Mouse (Mus musculus) ES-E14 (cell line): Measurements from ENCODE around the gene Hmgb1. TPM values are rescaled to one million over a fixed set of nuclear protein-coding genes. Genes with fewer than 3 reads are reported as not detected.

Experiments used
- DNase-seq: peaks from one replicate; pipeline ENCODE4 v3.0.0-alpha.2; 2013; ENCODE audit warnings: low read depth, low spot score
- H3K27ac ChIP-seq: 2 replicates; pipeline ENCODE4 v1.5.1; 2012; ENCODE audit warnings: low read depth, mild to moderate bottlenecking, low read length, moderate library complexity, mixed read lengths; ENCODE audit not compliant: poor library complexity, insufficient read depth, severe bottlenecking
- H3K36me3 ChIP-seq: 2 replicates; pipeline ENCODE4 v1.6.1; 2012; ENCODE audit warnings: mild to moderate bottlenecking, low read length, moderate library complexity, mixed read lengths; ENCODE audit not compliant: control insufficient read depth, poor library complexity, insufficient read depth, severe bottlenecking
- H3K4me1 ChIP-seq, 2 experiments: fragments of 150-350 bp in 1 of 2; sonication (generic) in 1 of 2; 2 replicates each; pipeline ENCODE4 v1.6.1; 2012; ENCODE audit warnings: low read length in 2 of 2, mild to moderate bottlenecking in 1 of 2, mixed read lengths in 1 of 2; ENCODE audit not compliant: control insufficient read depth in 2 of 2, insufficient read depth in 2 of 2, poor library complexity in 1 of 2
- H3K4me3 ChIP-seq, 2 experiments: fragments of 150-350 bp in 1 of 2; sonication (generic) in 1 of 2; 2 replicates each; pipeline ENCODE4 v1.5.1; 2012; ENCODE audit warnings: low read length in 2 of 2, low read depth in 1 of 2, mild to moderate bottlenecking in 1 of 2, mixed read lengths in 1 of 2; ENCODE audit not compliant: insufficient read depth in 1 of 2, poor library complexity in 1 of 2, severe bottlenecking in 1 of 2
- H3K9ac ChIP-seq: 2 replicates; pipeline ENCODE4 v1.6.1; 2012; ENCODE audit warnings: low read depth, mild to moderate bottlenecking, low read length, mixed read lengths; ENCODE audit not compliant: poor library complexity, insufficient read depth, severe bottlenecking
- H3K9me3 ChIP-seq: fragments of 150-350 bp; sonication (generic); 2 replicates; pipeline ENCODE4 v1.6.1; 2012; ENCODE audit warnings: low read depth, mild to moderate bottlenecking, low read length; ENCODE audit not compliant: control insufficient read depth, insufficient read depth
- CHD2 ChIP-seq: IDR thresholded peaks from 2 replicates; pipeline ENCODE4 v1.6.1; 2014; ENCODE audit warnings: mild to moderate bottlenecking, low read depth, low read length, inconsistent platforms
- HCFC1 ChIP-seq: IDR thresholded peaks from 2 replicates; pipeline ENCODE4 v1.6.1; 2012; ENCODE audit warnings: low read length, inconsistent platforms, borderline replicate concordance; ENCODE audit not compliant: insufficient read depth
- MAFK ChIP-seq: IDR thresholded peaks from 2 replicates; pipeline ENCODE4 v1.6.1; 2014; ENCODE audit warnings: mild to moderate bottlenecking, low read depth, low read length, inconsistent platforms; ENCODE audit not compliant: insufficient read depth
- ZC3H11A ChIP-seq: IDR thresholded peaks from 2 replicates; pipeline ENCODE4 v1.6.1; 2012; ENCODE audit warnings: low read depth, mild to moderate bottlenecking, inconsistent platforms, low read length, borderline replicate concordance
- ZNF384 ChIP-seq: IDR thresholded peaks from 2 replicates; pipeline ENCODE4 v1.6.1; 2012; ENCODE audit warnings: low read depth, low read length, inconsistent platforms
- in situ Hi-C, 2 experiments: fragments of 600-800 bp; cut with MboI; formaldehyde crosslinking; loops; one replicate each; pipeline ENCODE4 v1.15.1; 2025; ENCODE audit warnings: low sequenced_read_pairs in 2 of 2, inconsistent platforms in 1 of 2; ENCODE audit not compliant: unreplicated experiment in 2 of 2
- total RNA-seq: library from RNA; depleted of rRNA; stranded (reverse); fragments of 300-350 nt; gene quantifications from 2 replicates; pipeline ENCODE4 v1.2.3, GENCODE M21; 2012

Gene Hmgb1
- total RNA-seq, 1 experiment: 350 TPM

DNA sequence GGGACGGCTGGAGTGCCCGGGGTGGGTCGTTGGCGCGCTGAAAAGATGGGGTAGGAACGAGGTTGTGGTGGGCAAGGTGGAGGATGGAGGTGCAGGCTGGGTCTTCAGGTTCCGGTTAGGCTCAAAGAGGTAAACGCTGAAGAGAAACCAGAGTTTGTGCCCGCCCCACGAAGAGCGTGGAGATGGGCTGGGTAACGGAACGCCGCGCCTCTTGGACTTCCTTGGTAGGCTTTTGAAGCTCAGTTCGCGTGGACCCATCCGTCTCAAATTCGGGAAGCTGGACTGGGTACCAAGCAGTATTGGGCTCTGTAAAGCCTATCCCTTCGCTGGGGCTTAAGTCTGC lies 526 bp upstream of the Hmgb1 start:
- Histone ChIP-seq H3K36me3 (peaks cover 9% of the 10 kb centered on the region), H3K4me1 (peaks cover 5 to 7% of the 10 kb centered on the region in 2 experiments; a peak in 3 of 4 replicates), H3K9ac (peak overlapping the region; percentile 92), H3K4me3 (peak overlapping the region; percentile 86 to 90), H3K9me3 (no peaks in the 10 kb centered on the region), H3K27ac (peak overlapping the region; percentile 78)
- no peak; the same call in 1 of the 2 replicates for TF ChIP-seq CHD2
- TF ChIP-seq ZNF384: no peak
- no peak for TF ChIP-seq MAFK
- no peak for TF ChIP-seq HCFC1
- no peak for DNase-seq
- in situ Hi-C loops: no loop called here

DNA sequence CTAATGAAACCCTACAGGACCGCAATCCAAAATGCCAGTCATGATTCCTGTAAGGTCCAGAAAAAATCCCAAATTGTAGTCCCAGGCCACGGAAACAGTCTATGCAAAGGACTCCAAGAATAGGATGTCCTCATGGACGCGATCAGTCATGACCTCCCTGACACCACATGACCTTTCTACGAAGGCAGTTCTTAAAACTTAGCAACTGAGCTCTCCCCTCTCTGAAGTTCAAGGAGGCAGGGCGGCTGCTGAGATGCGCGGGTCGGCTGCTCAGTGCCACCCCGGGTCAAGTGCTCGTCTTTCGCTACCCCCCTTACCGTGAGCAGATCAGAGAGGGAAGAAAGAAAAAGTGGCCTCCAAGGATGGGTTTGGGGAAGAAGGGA lies 577 bp downstream of the Hmgb1 start:
- Histone ChIP-seq H3K9me3 (no peaks in the 10 kb centered on the region), H3K27ac (peak overlapping the region; percentile 93), H3K9ac (peak overlapping the region; percentile 94), H3K4me3 (peak overlapping the region; percentile 77 to 81), H3K4me1 (peaks cover 5 to 9% of the 10 kb centered on the region in 2 experiments; a peak in 3 of 4 replicates), H3K36me3 (peaks cover 1% of the 10 kb centered on the region)
- no peak for DNase-seq
- in situ Hi-C loops: no loop called here
- TF ChIP-seq CHD2 (no peak), ZC3H11A (no peak), ZNF384 (no peak), MAFK (no peak), HCFC1 (no peak)

DNA sequence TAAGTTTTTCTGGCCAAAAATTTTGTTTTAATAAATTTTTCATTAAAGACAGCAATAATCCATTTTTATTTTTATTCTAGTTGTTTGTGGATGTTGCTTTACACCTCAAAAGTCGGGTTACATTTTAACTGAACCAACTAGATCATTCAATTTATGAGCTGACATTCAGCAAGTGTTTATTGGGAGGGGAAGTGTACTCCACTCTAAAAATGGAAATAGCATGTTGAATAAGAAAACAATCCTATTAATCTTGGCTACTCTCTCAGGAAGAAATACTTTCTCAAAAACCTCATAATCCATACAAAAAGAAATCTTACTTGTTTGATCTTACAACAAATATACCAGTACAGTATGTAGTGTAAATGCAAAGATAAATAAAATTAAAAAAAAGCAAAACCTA lies 1.2 kb downstream of the Hmgb1 start:
- Histone ChIP-seq H3K9ac (peak overlapping the region; percentile 94; the same call in 1 of the 2 replicates), H3K27ac (peak overlapping the region; percentile 93; the same call in 1 of the 2 replicates)

DNA sequence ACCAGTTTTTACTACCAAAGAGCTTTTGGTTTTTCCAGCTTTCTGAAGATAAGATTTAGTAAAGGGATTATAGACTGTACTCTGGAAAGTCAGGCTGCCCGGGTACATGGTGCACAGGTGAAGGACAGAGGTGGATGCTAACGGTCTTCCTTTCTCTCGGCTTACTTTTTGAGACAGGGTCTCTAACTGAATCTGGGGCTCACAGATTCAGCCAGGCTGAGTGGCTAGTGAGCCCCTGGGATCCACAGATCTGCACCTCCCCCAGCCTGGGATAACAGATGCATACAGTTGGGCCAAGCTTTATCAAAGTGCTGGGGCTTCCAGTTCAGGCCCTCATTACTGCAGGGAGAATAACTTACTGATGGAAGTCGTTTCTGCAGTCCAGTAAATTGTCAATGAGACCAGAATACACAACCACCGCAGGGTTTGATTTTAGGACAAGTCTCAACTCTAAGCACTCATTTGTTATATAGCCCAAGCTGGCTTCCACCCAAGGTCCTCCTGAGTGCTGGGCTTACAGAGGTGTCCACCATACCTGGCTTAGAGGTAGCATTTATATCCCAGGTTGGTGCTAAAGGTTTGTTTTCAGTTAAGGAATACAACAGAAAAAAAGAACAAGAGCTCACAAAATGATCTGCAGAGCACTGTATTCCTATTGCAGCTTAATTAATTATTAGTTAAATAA lies 2.0 kb downstream of the Hmgb1 start:
- Histone ChIP-seq H3K27ac (no peak overlapping the region), H3K36me3 (peaks cover 1% of the 10 kb centered on the region; the same call in 1 of the 2 replicates), H3K4me1 (peaks cover 5 to 9% of the 10 kb centered on the region in 2 experiments; a peak in 3 of 4 replicates), H3K9ac (no peak overlapping the region; the same call in 1 of the 2 replicates), H3K4me3 (no peak overlapping the region), H3K9me3 (no peaks in the 10 kb centered on the region)
- no peak for TF ChIP-seq ZC3H11A
- TF ChIP-seq ZNF384: no peak
- no peak for TF ChIP-seq CHD2
- no peak for TF ChIP-seq MAFK
- DNase-seq: no peak
- in situ Hi-C loops: no loop called here

More for the DNA sequence above, 1.2 kb downstream of the Hmgb1 start:
- Histone ChIP-seq H3K4me3 (peak overlapping the region; percentile 77 to 81; a peak in 3 of 4 replicates), H3K4me1 (peaks cover 5 to 9% of the 10 kb centered on the region in 2 experiments; a peak in 3 of 4 replicates), H3K9me3 (no peaks in the 10 kb centered on the region), H3K36me3 (peaks cover 1% of the 10 kb centered on the region)
- in situ Hi-C loops: no loop called here
- no peak for DNase-seq
- TF ChIP-seq MAFK (no peak), ZNF384 (no peak), CHD2 (no peak), ZC3H11A (no peak), HCFC1 (no peak)

DNA sequence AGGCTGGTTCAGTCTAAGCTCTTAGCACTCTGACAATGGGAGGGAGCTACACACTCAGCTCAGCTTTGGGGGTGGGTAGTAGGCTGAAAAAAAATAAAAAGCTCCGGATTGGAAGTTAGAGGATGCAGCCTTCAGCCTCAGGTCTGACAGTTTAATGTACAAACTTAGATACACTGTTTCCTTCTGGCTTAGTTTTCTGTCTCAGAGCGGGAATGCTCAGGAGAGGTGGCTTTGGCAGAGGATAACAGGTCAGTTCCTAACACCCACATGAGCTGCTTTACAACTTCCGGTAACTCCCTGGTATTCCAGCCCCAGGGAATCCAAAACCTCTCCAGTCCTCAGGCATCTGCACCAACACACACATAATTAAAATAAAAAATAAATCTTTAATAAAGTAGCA lies 4.5 kb downstream of the Hmgb1 start:
- TF ChIP-seq HCFC1 (no peak), CHD2 (no peak), MAFK (no peak), ZNF384 (no peak), ZC3H11A (no peak)
- H3K9me3 ChIP-seq: no peaks in the 10 kb centered on the region
- peak overlapping the region in 1 of 2 experiments; percentile 28; a peak in 2 of 4 replicates for H3K4me3 ChIP-seq
- in situ Hi-C loops: no loop called here
- no peaks in the 10 kb centered on the region; the same call in 1 of the 2 replicates for H3K36me3 ChIP-seq
- peaks cover 3 to 12% of the 10 kb centered on the region in 2 experiments; a peak in 3 of 4 replicates for H3K4me1 ChIP-seq
- DNase-seq: no peak
- H3K27ac ChIP-seq: no peak overlapping the region; the same call in 1 of the 2 replicates
- peak overlapping the region; percentile 38; the same call in 1 of the 2 replicates for H3K9ac ChIP-seq
